ENCODE assay signal across 8 mouse cellular contexts in genomic region chr10:17575448-17576332, GRCm38 (mm10).
A peak's percentile ranks its signal among the peaks of the same experiment; 100 is the strongest.
DNase-seq lines count a peak whose midpoint lies in the region; ATAC-seq lines count a peak whose summit lies in the region.

No protein-coding gene starts in this region.

- peak; percentile 54 for DNase-seq in kidney, adult 9 months
- DNase-seq in kidney, adult 11 months = no peak
- DNase-seq in NIH3T3 (ENCODE audit: low read depth) = peak; percentile 57
- DNase-seq in urinary bladder, postnatal 4 days (ENCODE audit: low spot score in 2 of 2) = no peak

- H3K27me3 ChIP-seq in hindbrain, embryonic 13.5 days = no peaks in the 10 kb centered on the region

- no peaks in the 10 kb centered on the region for H3K9me3 ChIP-seq in hindbrain, embryonic 13.5 days

- 57% methylated on average over 10 of the region's 10 CpGs for WGBS in hindbrain, embryonic 13.5 days

- no peak overlapping the region for H3K4me3 ChIP-seq in hindbrain, embryonic 13.5 days

- no peaks in the 10 kb centered on the region for H3K4me1 ChIP-seq in hindbrain, embryonic 13.5 days (replicated peaks)

- ATAC-seq in hematopoietic stem cell, adult 5-6 weeks (replicated peaks in 1 of 2; ENCODE audit: insufficient read depth in 1 of 2, low FRiP score in 2 of 2, low TSS enrichment in 1 of 2, low read depth in 1 of 2, poor library complexity in 2 of 2, severe bottlenecking in 2 of 2) = peak; percentile 87 to 92
- ATAC-seq in megakaryocyte progenitor cell, adult 5-6 weeks (replicated peaks; ENCODE audit: poor library complexity) = peak; percentile 90
- no peak for ATAC-seq in cerebellum, adult (ENCODE audit: insufficient number of reproducible peaks, low FRiP score, low TSS enrichment)
- no peak for ATAC-seq in hindbrain, embryonic 13.5 days (ENCODE audit: low FRiP score)

- H3K4me2 ChIP-seq in hindbrain, embryonic 13.5 days = no peak overlapping the region

- H3K9ac ChIP-seq in hindbrain, embryonic 13.5 days = no peak overlapping the region

- H3K27ac ChIP-seq in hindbrain, embryonic 13.5 days = no peak overlapping the region

- H3K36me3 ChIP-seq in hindbrain, embryonic 13.5 days = no peaks in the 10 kb centered on the region

Comparison
In these comparisons a context has a peak if more than half of its experiments do, and no peak if none do; other contexts are left out.
1. DNase-seq: peak in kidney, adult 9 months (single experiment) and NIH3T3 (single experiment); none in kidney, adult 11 months (single experiment) and urinary bladder, postnatal 4 days (0 of 2).
2. ATAC-seq: peak in hematopoietic stem cell, adult 5-6 weeks (2 of 2) and megakaryocyte progenitor cell, adult 5-6 weeks (single experiment); none in cerebellum, adult (single experiment) and hindbrain, embryonic 13.5 days (single experiment).